Mouse (Mus musculus): ENCODE measurements at regions not wholly inside any gene's neighbourhood (a gene's known extent, or its start where the extent isn't known, plus 50 kb on each side); places are given as distances from the start of the nearest gene placed in this dataset.
A peak's percentile ranks its signal among the peaks of the same experiment; 100 is the strongest.

DNA sequence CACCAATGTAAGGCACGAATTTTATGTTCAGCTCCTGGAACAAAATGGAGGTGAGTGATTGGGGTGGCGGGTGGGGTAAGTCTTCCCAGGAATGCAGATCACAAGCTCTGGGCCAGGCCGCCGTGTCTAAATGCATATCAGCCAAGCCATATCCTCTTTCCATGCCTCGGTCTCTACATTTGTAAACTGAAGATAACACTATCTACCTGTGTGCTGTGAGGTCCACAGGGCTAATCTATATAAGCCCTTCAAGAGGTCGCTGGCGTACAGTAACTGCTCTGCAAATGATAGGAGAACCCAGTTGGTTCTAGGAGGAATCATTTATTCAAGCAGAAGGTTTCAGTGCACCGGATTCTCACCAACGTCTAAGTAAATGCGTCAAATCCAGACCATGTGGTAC lies 92.4 kb upstream of the Six2 start:
- no peak for DNase-seq (ENCODE audit: extremely low spot score in 1 of 2, low spot score in 1 of 2)

DNA sequence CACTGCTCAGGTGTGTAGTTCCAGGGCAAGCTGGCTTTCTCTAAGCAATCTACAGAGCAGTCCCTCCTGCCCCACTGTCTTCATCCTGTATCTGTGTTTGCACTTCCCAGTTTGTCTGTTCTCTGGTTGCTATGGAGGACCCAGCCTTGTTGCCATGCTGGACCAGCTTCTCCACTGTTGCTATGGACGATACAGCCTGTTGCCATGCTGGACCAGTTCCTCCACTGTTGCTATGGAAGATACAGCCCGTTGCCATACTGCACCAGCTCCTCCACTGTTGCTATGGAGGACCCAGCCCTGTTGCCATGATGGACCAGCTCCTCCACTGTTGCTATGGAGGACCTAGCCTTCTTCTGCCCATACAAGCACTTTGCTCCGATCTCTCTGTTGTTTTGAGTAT lies 88.8 kb upstream of the Six2 start:
- peak; percentile 19 to 24 for DNase-seq (ENCODE audit: extremely low spot score in 1 of 2, low spot score in 1 of 2)

GRCm38 (mm10) chr17:85768341-85768740 lies 80.3 kb upstream of the Six2 start:
- no peak for DNase-seq (ENCODE audit: extremely low spot score in 1 of 2, low spot score in 1 of 2)

DNA sequence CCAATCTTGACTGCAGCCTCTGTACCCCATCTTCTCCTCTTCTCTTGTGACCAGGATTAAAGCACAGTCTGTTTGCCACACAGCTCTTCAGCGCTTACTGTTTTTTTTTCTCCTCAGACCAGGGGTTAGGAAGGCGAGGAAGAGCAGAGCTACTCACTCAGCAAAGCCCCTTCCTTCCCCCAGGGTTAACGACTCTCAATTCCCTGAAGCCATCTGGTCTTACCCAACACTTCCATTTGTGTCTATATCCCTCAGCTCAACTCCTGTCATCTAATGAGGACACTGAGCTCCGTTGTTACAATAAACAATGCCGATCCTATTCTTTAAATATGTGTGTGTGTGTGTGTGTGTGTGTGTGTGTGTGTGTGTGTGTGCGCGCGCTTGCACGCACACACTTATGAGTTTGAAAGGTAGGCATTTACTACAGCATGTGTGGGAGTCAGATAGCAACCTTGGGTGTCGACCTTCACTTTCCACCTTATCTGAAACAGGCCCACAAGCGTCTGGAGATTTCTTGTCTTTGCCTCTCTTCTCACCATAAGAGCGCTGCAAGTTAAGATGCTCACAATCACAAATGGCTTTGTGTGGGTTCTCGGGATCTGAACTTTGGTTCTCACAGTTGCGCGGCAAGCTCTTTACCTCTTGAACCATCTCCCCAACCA lies 79.3 kb upstream of the Six2 start:
- no peak for DNase-seq (ENCODE audit: extremely low spot score in 1 of 2, low spot score in 1 of 2)

DNA sequence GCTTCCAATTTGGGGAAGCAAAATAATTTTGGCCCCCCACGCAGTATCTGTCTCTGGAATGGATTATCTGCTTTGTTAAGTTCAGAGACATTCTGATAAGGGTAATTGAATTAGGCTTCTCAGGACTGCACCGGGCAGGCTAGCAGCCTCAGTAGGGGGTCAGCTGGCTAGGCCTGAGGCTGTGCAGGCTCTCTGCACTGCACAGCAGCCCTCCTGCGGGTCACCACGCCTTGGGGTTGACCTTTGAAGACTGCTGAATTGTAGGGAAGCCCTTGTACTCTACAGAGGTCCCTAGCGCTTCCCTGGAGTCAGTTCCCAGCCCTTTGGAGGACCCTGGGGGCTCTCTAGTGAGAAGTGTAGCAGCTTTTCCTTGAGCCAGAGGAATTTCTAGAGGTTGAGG lies 78.5 kb upstream of the Six2 start:
- no peak for DNase-seq (ENCODE audit: extremely low spot score in 1 of 2, low spot score in 1 of 2)

DNA sequence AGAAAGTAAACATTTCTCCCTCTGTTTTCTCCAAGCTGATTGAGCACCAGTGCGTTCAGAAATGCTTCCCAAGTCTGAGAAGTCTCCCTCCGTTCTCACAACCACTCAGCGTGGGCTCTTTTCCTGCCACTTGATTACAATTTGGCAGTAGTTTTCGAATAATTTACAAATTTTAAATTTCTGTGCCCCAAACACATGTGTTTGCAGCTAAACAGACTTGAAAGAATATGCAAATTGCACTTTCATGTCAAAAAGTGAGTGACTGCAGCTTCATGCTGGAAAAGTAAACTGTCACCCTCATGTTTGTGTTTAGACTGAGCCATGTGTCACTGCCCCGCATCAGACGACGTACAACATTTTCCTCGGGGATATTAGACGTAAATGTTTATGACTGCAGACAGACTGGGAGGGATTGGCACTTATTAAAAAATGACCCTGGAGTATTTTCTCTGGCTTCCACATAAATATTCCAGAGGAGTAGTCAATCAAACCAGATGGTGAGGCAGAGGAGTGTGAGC lies 70.6 kb upstream of the Six2 start:
- no peak for DNase-seq (ENCODE audit: extremely low spot score in 1 of 2, low spot score in 1 of 2)

GRCm38 (mm10) chr17:85757647-85758046 lies 69.6 kb upstream of the Six2 start:
- no peak for DNase-seq (ENCODE audit: extremely low spot score in 1 of 2, low spot score in 1 of 2)

DNA sequence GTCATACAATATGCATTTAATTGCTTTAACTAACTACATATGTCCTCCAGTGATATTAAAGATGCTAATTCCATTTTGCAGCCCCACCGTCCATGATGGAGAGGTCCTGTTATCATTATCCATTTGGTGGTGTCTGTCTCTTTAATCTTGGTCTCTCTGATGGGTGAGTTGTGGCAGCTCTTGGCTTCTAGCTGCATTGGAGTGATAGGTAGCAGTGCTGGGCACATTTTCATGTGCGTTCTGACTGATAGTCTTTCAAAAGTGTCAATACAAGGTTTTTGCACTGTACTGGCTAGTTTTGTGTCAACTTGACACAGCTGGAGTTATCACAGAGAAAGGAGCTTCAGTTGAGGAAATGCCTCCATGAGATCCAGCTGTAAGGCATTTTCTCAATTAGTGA lies 67.5 kb upstream of the Six2 start:
- DNase-seq (ENCODE audit: extremely low spot score in 1 of 2, low spot score in 1 of 2) = no peak

DNA sequence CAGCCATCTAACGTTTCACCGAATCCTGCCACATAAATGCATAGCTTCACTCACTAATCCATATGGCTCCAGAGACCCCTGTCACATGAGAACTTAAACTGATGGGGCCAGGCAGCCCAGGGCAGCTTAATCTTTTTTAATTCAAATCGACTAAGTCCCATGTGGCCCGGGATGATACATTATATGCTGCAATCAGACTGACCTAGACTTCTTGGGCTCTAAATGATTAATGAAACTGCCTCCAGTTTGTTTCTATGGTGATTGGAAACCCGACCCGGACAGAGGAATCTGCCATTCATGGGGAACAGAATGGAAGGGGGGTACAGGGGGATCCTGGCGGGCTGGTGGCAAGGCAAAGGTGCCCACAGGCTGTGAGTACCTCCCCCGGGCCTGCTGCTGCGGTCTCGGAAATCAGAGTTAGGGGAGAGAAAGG lies 60.6 kb upstream of the Six2 start:
- no peak for DNase-seq (ENCODE audit: extremely low spot score in 1 of 2, low spot score in 1 of 2)

- no peak for DNase-seq (ENCODE audit: extremely low spot score in 1 of 2, low spot score in 1 of 2)
These were observed 60.0 kb upstream of the Six2 start for GRCm38 (mm10) chr17:85747976-85748648.

All from layer of hippocampus, postnatal 25 days (tissue).